Mouse (Mus musculus) small intestine, adult 2 months (tissue): Measurements from ENCODE around the gene Cxcr4.

ENCODE experiments used
- CTCF ChIP-seq: fragments of 200-500 bp; IDR thresholded peaks from 2 replicates; pipeline ENCODE4 v1.5.1; 2012; ENCODE audit warnings: low read depth, mild to moderate bottlenecking, control low read depth, inconsistent platforms, low read length, moderate library complexity, mixed read lengths; ENCODE audit not compliant: insufficient replicate concordance, insufficient read length; ENCODE audit errors: extremely low read depth
- POLR2A ChIP-seq: fragments of 200-500 bp; IDR thresholded peaks from 2 replicates; pipeline ENCODE4 v1.6.1; 2012; ENCODE audit warnings: low read depth, mild to moderate bottlenecking, control low read depth, inconsistent platforms, low read length, moderate library complexity

- no peak for TF ChIP-seq POLR2A
- no peak for TF ChIP-seq CTCF
Observed at GRCm38 (mm10) chr1:128605794-128606193, 13.7 kb upstream of the Cxcr4 start.
